Mouse (Mus musculus) spleen, adult 2 months (tissue): ENCODE results near the gene Exosc7. TPM values are rescaled to one million over a fixed set of nuclear protein-coding genes. Genes with fewer than 3 reads are reported as not detected.

Experiments used
- DNase-seq, 2 experiments: peaks; one replicate each; pipeline versions ENCODE4 v3.0.0 to v3.0.0-alpha.2; 2012 to 2021; ENCODE audit warnings: low spot score in 2 of 2, low read depth in 1 of 2
- H3K27ac ChIP-seq: fragments of 200-500 bp; 2 replicates; pipeline ENCODE4 v1.5.1; 2012; ENCODE audit warnings: low read length, inconsistent platforms; ENCODE audit not compliant: insufficient read depth
- H3K27me3 ChIP-seq: fragments of 200-500 bp; 2 replicates; pipeline ENCODE4 v1.6.1; 2012; ENCODE audit warnings: mild to moderate bottlenecking, moderate library complexity, low read length, inconsistent platforms; ENCODE audit not compliant: control insufficient read depth, insufficient read depth
- H3K36me3 ChIP-seq: fragments of 200-500 bp; 2 replicates; pipeline ENCODE4 v1.6.1; 2012; ENCODE audit warnings: mild to moderate bottlenecking, low read length, inconsistent platforms; ENCODE audit not compliant: control insufficient read depth, insufficient read depth
- H3K4me1 ChIP-seq: fragments of 200-500 bp; 2 replicates; pipeline ENCODE4 v1.6.1; 2011; ENCODE audit warnings: inconsistent platforms; ENCODE audit not compliant: control insufficient read depth, insufficient read depth, insufficient read length
- H3K4me3 ChIP-seq: fragments of 200-500 bp; 2 replicates; pipeline ENCODE4 v1.5.1; 2011; ENCODE audit warnings: mild to moderate bottlenecking, inconsistent platforms; ENCODE audit not compliant: insufficient read depth, insufficient read length; ENCODE audit errors: extremely low read depth
- CTCF ChIP-seq: fragments of 200-500 bp; IDR thresholded peaks from 2 replicates; pipeline ENCODE4 v1.5.1; 2011; ENCODE audit warnings: mild to moderate bottlenecking, inconsistent platforms; ENCODE audit not compliant: insufficient read depth, insufficient read length, insufficient replicate concordance; ENCODE audit errors: extremely low read depth
- POLR2A ChIP-seq: fragments of 200-500 bp; IDR thresholded peaks from 2 replicates; pipeline ENCODE4 v1.6.1; 2011; ENCODE audit warnings: low read depth, low read length, inconsistent platforms
- WGBS: fragments of 180-500 bp; shearing (Covaris S2); methylation state at CpG from one replicate; pipeline ENCODE4 v1.1.7; 2018; 5-methylcytosine and 5-hydroxymethylcytosine counted together
- polyA plus RNA-seq: library from polyadenylated mRNA; depleted of rRNA; stranded (reverse); fragments of >200 nt; gene quantifications from 2 replicates; pipeline ENCODE4 v1.2.3, GENCODE M21; 2012; rRNA removed

Gene Exosc7
- polyA plus RNA-seq, 1 experiment, result 15.2 TPM

DNA sequence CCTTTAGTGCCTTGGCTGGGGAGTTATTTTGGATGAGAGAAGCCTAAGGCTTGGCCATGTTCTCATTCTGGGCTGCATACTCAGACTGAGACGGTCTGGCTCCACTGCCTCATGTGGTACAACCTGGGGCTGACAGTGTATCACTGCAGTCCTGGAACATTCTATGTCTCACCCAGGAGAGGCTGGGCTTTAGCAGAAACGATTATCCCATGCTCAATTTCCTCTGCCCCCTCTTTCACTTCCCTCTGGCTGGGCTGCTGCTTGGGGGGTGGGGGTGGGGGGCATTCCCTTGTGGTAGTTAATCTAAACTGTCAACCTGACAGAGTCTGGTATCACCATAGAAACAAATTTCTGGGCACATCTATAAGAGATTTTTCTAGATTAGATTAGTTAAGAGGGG is 72.5 kb downstream of the Exosc7 start:
- 33% methylated on average over 2 of the region's 2 CpGs for WGBS
- no peak overlapping the region for H3K27ac ChIP-seq
- TF ChIP-seq POLR2A (no peak), CTCF (no peak)
- H3K36me3 ChIP-seq, result no peaks in the 10 kb centered on the region
- no peaks in the 10 kb centered on the region for H3K4me1 ChIP-seq
- H3K27me3 ChIP-seq, result no peaks in the 10 kb centered on the region
- no peak for DNase-seq
- H3K4me3 ChIP-seq, result no peak overlapping the region

Other genes with a start within 250 kb of the Exosc7 start
- gene Zfp445, start 247.2 kb upstream of the Exosc7 start, polyA plus RNA-seq, result 20.0 and 25.1 TPM in 2 replicates
- gene Zkscan7, start 227.5 kb upstream of the Exosc7 start, polyA plus RNA-seq, result 1.6 and 1.9 TPM in 2 replicates
- gene Zfp105, start 190.1 kb upstream of the Exosc7 start, polyA plus RNA-seq, result 0.39 and 0.45 TPM in 2 replicates
- gene 1110059G10Rik, start 162.2 kb upstream of the Exosc7 start, polyA plus RNA-seq, result 1.6 and 1.7 TPM in 2 replicates
- 1.4 and 2.9 TPM in 2 replicates for gene Kif15, start 162.2 kb upstream of the Exosc7 start, polyA plus RNA-seq
- gene Tmem42, start 91.9 kb upstream of the Exosc7 start, polyA plus RNA-seq, result 10.3 and 12.0 TPM in 2 replicates
- gene Tgm4, start 78.5 kb upstream of the Exosc7 start, polyA plus RNA-seq, result 0.08 and 0.19 TPM in 2 replicates
- gene Zdhhc3, start within 50 bp of the Exosc7 start, polyA plus RNA-seq, result 72.9 and 148 TPM in 2 replicates
- 3.4 and 4.6 TPM in 2 replicates for gene Clec3b, start 37.7 kb downstream of the Exosc7 start, polyA plus RNA-seq
- 0.93 and 0.95 TPM in 2 replicates for gene Cdcp1, start 102.8 kb downstream of the Exosc7 start, polyA plus RNA-seq
- gene Tmem158, start 147.5 kb downstream of the Exosc7 start, polyA plus RNA-seq, result 5.9 and 10.5 TPM in 2 replicates